Mouse (Mus musculus) cerebellum, adult 9-11 months (tissue): Measurements from ENCODE around the gene 4930430A15Rik.

Experiments
- DNase-seq: peaks from one replicate; pipeline ENCODE4 v3.0.0; 2022

4930430A15Rik gene

GRCm38 (mm10) chr2:111229502-111229901, at the start of gene 4930430A15Rik:
4930430A15Rik (minus strand) TSS chr2:111229602.
- DNase-seq: no peak

GRCm38 (mm10) chr2:111274006-111274405, 44.6 kb upstream of the 4930430A15Rik start, which contains the start of gene Olfr1277:
Olfr1277 (minus strand) TSS chr2:111274106.
- DNase-seq: no peak

GRCm38 (mm10) chr2:111254216-111254615, 24.8 kb upstream of the 4930430A15Rik start, which contains the start of gene Olfr1276:
Olfr1276 (plus strand) TSS chr2:111254516.
- DNase-seq: no peak

- no peak for DNase-seq
These were observed 5.8 kb upstream of the 4930430A15Rik start, which contains the start of gene Olfr1275 for GRCm38 (mm10) chr2:111235186-111235585. Olfr1275 (minus strand) TSS chr2:111235286.

GRCm38 (mm10) chr2:111182068-111182467, 47.3 kb downstream of the 4930430A15Rik start:
- DNase-seq: no peak

GRCm38 (mm10) chr2:111152836-111153235, 76.6 kb downstream of the 4930430A15Rik start, which contains the start of gene Gm15130:
Gm15130 (minus strand) TSS chr2:111152936.
- DNase-seq: no peak

- no peak for DNase-seq
These were observed 93.7 kb downstream of the 4930430A15Rik start for GRCm38 (mm10) chr2:111135739-111136138.
